Mouse (Mus musculus) megakaryocyte, embryonic 14.5 days (primary cell): ENCODE measurements around the gene Tet3.

Experiments
- FLI1 ChIP-seq: IDR thresholded peaks from 2 replicates; pipeline ENCODE4 v1.6.1; 2012; ENCODE audit warnings: low read length, inconsistent platforms, mixed read lengths
- GATA1 ChIP-seq: IDR thresholded peaks from 3 replicates; pipeline ENCODE4 v1.6.1; 2012; ENCODE audit warnings: mixed read lengths, low read length, inconsistent platforms, borderline replicate concordance

DNA sequence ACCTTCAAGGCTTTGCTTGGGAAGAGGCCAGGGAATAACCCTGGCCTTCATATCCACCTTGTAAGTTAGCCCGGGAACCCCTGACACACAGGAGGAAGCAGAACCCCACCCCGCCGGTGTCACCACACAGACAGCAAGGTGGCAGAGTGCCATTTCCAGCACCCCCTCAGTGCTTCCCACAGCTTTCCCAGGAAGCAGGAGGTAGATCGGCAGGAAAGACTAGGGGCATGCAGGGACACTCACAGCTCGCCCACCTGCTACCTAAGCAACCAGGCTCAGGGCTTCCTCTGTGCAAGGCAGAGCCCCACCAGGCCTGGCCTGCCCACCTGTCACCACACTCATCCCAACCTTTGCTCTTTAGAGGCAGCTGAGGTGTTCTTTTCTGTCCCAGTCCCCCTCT, 19.1 kb downstream of the Tet3 start:
- TF ChIP-seq GATA1 (no peak), FLI1 (no peak)
